Mouse (Mus musculus) lung, postnatal 10 days (tissue): ENCODE results near the gene Oas1c.
"Not testable (repeated sequence)": the region's sequence is repeated elsewhere in the genome, so short reads cannot be mapped to it uniquely, and the experiment has no call there.

Experiments
- DNase-seq: peaks from one replicate; pipeline ENCODE4 v3.0.0; 2021

Gene Oas1c

DNA sequence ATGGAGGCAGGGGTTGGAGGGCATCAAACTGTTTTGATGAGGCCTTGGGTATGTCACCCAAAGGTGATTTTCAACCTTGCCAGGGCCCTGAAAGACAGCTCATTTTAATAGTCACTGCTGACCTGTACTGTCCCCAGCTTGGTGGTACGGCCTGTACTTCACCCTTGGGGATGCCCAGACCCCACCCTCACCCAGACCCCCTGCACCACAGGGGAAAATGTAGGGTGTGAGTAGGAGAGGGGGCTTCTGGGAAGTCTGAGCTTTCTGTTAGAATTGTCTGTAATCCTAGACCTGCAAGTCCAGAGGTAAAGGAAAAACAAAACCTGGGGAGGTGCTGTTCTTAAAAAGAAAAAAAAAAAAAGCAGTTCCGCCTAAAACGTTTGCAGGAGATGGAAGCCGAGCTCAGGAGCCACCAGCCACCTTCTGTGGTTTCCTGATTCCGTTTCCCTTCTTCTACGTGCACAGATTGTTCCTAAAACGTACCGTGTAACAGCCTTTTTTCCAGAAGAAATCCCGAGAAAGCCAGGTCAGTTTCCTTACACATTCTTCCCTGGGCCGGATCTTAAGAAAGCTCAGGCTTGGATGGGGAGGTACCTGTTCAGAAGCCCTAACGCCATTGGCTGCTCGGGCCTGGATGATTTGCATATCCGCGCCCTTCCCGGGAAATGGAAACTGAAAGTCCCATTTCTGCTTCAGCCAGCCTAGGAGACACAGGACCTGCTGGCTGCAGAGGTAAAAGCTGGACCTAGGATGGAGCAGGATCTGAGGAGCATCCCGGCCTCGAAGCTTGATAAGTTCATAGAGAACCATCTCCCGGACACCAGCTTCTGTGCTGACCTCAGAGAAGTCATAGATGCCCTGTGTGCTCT is at the start of gene Oas1c:
Gene Oas1c, minus strand, starts transcription at position 564 of the 869 bp plus-strand sequence.
- DNase-seq = peak; percentile 92

DNA sequence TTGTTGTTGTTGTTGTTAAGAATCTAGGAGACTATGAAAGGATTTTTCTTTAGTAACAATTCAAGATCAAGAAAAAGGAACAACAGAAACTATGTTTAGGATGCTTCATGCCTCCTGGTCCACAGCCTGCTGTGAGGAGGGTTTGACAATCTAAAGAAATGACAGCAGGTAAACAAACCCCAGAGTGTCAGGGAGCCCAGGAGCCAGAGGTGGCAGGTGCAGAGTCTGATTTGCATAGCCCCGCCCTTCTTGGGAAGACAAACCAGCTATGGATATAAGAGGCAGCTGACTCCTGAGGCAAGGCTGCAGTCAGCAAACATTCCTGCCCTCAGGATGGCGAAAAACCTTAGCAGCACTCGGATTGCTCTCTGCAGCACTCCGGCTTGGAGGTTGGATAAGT is 48.8 kb upstream of the Oas1c start, which contains the start of gene Oas1h:
Gene Oas1h, plus strand, starts transcription at position 301 of the 400 bp plus-strand sequence.
- DNase-seq = no peak

DNA sequence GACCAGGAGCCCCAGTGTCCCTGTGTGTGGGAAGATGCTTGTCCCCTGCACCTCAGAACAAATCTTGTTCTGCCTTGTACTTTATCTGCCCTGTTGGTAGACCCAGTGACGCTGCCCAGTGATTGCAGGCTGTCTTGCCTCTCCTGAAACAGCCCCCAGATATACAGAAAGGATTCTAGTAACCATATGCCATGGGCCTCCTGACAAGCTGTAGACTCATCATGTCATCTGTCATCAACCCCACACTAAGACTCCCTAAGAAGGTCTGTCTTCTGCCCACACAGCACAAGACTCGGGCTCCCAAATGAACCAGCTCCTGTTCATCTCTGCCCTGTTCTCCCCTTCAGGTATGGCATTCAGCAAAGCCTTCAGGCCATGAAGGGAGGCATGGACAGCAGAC is 46.9 kb upstream of the Oas1c start:
- DNase-seq = no peak

DNA sequence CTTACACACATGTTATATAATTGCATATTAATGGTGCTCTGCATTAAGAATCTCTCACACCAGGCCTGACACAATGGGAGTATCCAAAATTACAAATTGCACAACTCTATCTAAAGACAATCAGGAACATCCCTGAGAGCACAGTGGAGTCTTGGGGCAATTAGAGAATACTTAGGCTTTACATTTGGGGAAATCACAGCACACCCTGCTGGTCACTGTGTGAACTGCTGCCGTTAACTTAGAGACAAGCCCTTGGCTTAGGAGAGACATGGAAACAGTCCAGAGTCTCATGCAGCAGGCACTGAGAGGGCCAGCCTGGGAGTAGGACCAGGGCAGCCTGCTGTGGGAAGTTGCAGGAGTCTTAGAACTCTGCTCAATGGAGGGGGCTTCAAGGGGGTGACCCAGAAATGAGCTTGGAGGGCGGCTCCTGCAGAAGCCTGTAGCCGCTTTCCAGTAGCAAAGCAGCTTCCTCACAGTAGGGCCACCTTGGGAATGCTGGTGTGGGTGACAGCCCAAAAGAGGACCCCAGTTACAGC is 37.4 kb upstream of the Oas1c start:
- DNase-seq = peak; percentile 53

DNA sequence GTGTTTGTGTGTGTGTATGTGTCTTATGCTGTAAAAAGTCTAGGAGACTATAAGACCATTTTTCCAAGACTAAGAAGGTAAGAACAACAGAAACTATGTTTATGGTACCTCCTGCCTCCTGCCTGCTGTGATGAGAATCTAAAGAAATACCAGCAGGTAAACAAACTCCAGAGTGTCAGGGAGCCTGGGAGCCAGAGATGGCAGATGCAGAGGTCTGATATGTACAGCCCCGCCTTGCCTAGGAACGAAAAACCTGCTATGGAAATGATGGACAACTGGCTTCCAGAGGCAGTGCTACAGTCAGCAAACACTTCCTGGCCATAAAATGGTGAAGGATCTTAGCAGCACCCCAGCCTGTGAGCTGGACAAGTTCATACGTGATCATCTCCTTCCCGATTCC is 34.8 kb upstream of the Oas1c start, which contains the start of gene Oas1f:
Gene Oas1f, plus strand, starts transcription at position 301 of the 400 bp plus-strand sequence.
- DNase-seq = no peak

DNA sequence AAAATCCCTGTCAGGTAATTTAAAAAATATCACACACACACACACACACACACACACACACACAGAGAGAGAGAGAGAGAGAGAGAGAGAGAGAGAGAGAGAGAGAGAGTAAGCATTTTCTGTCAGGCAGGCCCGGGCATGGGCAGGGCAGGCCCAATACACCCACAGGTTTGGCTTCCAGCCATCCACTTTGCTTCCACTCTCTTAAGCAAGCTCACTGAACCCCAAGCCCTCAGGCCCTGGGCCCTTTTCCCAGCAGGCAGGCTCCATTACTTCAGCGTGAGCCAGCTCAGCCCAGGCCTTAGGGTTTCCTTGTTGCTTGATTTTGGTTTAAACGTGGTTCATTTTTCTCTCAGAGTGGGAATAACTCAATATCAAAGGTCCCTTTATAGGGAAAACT is 32.4 kb upstream of the Oas1c start:
- peak; percentile 14 for DNase-seq

DNA sequence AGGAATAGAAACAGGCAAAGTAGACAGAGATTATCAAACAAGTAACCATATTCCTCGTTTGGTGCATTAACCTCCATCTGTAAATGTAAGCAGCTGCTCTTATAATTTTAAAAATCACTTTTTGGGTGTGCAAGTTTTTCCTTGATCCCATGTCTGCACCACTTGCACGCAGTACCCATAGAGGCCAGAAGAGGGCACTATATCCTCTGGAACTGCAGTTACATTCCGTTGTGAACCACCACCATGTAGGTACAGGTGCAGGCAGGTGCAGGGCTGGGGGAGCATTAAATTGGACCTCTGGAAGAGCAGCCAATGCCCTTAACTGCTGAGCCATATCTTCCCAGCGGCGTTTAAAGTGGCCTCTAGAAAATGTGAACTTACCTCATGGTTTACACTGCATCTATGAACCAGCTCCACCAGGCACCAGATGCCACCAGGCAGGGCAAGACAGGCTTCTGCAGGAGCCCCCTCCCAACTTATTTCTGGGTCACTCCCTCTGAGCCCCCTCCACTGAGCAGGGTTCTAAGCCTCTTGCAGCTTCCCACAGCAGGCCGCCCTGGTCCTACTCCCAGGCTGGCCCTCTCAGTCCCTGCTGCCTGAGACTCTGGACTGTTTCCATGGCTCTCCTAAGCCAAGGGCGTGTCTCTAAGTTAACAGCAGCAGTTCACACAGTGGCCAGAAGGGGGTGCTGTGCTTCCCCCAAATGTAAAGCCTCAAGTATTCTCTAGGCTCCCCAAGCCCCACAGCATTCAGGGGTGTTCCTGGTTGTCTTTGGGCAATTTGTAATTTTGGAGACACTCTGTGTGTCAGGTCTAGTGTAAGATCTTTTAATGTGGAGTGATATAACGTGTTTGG is 24.6 kb upstream of the Oas1c start:
- DNase-seq = peak; percentile 45

DNA sequence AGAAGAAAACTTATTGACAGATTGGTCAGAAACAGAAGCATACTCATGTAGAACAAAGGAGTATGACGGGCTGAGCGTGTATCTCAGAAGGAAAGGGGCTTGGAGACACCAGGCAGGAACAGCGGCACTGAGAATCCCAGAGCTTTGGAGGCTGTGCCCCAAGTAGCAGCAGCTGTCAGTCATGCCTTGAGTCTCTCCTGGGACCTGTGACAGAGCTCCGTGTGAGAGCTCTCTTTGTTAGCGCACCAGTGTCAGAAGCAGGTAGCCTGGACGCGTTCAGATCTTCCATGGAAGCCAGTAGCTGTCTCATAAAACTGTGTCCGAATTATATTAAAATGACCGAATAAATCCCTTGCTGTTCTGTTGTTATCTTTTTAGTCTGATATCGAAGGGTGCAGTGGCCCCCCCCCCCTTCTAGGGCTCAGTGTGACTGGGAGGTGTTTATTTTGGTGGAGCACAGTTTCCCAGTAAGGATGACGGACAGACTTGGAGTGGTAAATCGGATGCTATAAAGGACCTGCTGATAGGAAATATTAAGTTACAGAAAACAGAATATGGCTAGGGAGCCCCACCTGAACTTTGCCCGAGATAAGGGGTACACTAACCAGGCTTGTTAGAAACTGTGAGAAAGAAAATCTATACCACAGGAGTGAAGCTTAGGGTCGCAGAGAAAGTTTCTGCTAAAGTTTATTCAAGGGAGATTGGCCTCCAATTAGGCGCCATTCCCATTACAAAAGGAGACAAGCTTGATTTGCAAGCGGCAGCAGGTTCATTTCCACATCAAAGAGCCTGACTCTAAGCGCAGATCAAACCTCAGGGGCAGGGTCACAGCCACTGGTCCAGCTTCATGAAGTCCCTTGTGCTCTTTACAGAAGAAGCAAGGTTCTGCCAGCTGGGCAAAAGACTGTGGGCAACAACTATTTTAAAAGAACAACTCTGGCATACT is 21.3 kb upstream of the Oas1c start:
- no peak for DNase-seq

DNA sequence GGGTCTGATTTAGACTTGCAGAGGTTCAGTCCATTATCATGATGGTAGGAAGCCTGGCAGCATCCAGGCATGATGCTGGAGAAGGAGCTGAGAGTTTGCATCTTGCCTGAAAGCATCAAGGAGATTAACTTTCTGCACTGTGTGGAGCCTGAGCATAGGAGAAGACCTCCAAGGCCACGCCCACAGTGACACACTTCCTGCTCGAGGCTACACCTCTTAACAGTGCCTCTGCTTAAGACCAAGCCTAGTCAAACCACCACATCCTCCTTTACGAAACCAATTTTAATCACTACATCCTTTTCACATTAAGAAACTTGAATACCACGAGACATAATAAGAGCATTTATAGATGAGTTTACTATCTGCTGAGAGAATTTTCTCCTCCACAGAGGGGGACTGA is 18.7 kb upstream of the Oas1c start:
- no peak for DNase-seq

DNA sequence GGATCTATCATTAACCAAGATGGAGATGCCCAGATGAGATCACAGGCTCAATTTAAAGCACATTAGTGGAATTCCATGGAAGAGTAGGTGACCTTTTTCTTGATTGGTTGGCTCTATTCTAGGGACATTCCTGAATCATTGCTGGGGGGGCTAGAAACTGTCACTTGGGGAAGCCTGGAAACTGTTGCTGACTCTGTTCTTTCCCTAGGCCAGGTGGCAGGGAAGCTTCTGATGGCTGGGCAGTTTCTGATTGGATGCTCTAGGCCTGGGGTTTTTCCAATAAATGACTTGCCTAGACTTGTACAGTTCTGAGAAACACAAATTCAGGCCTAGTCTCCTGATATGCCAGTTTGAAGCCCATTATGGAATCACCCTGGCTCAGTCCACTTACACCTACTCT is 6.7 kb upstream of the Oas1c start:
- no peak for DNase-seq

DNA sequence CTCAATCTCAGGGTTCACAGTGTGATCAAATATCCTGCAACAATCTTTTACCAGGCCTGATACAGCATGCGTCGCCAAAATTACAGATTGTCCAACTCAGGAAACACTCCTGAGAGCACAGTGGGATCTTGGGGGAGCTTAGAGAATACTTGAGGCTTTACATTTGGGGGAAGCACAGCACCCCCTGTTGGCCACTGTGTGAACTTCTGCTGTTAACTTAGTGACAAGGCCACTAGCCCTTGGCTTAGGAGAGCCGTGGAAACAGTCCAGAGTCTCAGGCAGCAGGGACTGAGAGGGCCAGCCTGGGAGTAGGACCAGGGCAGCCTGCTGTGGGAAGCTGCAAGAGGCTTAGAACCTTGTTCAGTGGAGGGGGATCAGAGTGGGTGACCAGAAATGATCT is 3.6 kb upstream of the Oas1c start:
- DNase-seq = peak; percentile 29

DNA sequence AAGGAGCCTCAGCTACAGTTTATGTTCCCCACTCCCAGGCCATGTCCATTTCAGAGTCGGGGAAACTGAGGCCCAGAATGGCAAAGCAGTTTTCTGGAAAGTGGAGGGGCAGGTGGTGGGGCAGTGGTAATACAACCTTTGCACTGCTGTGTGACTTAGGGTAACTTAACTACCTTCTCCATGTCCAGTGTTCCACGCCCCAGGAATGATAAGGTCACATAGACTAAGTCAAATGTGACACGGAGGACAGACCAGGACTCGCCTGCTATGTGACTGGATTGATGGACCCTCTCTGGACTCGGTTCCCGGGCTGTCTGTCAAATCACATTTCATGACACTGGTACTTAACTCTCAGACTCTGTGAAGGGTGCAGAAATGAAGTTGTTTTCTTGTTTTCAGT is 709 bp upstream of the Oas1c start:
- DNase-seq = no peak

DNA sequence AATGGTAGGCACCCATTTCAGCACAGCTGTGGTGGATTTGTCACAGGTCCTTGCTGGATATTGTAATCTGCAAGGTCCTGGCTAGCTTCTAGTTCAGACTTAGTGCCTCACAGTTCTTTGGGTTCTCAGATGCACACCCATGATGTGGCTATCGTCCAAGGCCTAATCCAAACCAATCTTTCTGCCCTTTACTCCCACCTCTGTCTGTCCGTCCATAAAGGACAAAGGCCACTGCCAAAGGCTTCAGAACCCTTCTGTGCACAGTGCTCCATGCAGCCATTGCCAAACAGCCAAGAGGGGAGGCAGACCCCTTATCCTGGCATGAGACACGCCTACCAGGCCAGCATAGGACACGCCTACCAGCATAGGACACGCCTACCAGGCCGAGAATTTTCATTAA is 3.1 kb downstream of the Oas1c start:
- peak; percentile 9 for DNase-seq

DNA sequence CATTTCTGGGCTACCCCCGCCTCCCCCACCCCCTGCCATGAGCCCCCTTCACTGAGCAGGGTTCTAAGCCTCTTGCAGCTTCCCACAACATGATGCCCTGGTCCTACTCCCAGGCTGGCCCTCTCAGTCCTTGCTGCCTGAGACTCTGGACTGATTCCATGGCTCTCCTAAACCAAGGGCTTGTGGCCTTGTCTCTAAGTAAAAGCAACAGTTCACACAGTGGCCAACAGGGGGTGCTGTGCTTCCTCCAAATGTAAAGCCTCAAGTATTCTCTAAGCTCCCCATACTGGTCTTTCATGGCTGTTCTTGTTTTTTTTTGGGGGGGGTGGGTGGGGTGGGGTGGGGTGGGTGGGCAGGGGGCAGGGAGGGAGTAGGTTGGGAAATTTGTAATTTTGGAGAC is 5.9 kb downstream of the Oas1c start:
- DNase-seq = peak; percentile 57

DNA sequence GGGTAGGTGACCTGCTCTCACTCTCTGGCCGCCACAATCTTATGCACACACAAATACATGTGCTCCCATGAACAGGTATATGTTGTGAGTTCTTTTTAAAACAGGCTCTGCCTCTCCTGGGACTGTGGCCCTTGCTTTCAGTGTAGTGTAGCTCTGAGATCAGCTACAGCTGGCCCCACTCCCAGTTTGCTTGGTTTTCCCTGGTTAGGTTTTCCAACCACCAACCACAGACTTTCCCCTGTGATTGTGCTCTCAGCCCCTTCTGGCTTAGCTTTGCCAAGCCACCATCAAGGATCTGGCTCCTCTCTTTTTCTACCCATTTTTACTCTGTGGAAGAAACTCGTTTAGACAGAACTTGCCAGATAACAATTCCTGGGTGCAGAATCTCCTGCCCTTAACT is 8.7 kb downstream of the Oas1c start:
- no peak for DNase-seq

DNA sequence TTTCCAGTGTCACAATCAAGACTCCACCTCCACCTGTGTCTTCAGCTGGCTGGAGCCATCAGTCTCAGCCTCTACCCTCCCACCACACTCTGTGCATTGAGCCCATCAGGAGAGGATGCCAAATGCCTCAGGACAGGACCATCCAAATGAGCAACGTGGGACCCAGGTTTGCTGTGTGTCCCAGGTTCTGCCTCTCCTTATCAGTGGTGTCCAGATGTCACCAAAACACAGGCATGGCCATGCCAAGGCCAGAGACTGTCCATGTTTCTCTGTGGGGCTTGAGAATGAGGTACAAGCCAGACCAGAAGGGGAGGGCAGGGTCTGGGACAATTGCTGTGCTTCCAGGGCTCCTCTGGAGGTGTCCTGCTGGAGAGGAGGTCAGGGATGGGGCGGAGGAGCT is 13.4 kb downstream of the Oas1c start:
- DNase-seq = not testable (repeated sequence)

DNA sequence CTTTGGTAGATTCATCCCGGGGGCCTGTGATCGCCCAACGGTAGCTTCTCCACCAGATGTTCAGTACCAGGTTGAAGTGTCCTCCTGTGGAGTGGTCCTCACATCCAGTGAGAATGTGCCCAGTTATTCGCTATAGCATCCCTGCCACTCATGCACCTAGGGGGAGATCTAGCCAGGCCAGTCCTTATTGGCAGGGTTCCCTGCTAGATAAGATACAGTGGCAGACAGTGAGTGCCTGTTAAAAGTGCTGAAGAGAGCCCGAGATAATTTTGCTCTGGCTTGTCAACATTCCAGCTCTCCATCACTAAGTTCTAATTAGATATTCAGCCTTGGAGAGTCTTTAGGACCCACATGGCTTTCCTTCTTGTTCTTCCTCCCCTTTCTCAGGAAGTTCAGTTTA is 14.2 kb downstream of the Oas1c start:
- not testable (repeated sequence) for DNase-seq

DNA sequence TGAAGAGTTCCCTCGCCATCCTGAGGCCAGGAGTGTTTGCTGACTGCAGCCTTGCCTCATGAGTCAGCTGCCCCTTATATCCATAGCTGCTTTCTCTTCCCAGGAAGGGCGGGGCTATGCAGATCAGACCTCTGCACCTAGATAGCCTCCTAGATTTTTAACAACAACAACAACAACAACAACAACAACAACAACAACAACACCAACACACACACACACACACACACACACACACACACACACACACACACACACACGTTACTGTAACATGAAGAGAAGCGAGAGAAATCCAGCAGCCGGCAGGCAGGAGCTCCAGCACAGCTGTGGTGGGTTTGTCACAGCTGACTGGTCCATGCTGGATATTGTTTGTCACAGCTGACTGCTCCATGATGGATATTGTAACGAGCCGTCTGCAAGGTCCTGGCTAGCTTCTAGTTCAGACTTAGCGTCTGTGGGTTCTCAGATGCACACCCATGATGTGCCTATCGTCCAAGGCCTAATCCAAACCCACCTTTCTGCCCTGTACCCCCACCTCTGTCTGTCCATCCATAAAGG is 16.8 kb downstream of the Oas1c start, which contains the start of gene Oas1e:
Gene Oas1e, minus strand, starts transcription at position 51 of the 555 bp plus-strand sequence.
- DNase-seq = peak; percentile 40

DNA sequence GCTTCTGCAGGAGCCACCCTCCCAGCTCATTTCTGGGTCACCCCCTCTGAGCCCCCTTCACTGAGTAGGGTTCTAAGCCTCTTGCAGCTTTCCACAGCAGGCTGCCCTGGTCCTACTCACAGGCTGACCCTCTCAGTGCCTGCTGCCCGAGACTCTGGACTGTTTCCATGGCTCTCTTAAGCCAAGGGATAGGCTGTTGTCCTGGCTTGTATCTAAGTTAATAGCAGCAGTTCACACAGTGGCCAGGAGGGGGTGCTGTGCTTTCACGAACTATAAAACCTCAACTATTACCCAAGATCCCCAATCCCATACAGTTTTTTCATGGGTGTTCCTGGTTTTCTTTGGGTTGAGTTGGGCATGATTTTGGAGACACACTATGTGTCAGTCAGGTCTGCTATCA is 19.3 kb downstream of the Oas1c start:
- DNase-seq = peak; percentile 61

DNA sequence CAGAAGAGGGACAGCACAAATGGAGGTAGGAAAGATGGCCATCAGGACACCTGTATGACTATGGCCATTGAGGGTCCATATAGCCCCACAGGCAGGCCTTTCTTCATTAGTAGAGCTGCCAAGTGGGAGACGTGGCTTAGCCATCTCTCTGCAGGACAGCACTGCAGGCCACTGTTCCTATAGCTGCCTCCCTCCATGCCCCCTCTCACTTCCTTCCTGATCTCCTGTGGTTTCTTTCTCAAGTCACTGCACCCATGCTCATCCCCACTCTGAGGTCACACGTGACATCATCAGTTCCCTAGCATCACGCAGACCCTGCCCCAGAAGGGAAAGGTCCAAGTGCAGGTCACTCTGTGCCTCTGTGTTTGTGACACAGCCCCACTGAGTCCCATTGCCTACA is 25.3 kb downstream of the Oas1c start:
- DNase-seq = no peak

DNA sequence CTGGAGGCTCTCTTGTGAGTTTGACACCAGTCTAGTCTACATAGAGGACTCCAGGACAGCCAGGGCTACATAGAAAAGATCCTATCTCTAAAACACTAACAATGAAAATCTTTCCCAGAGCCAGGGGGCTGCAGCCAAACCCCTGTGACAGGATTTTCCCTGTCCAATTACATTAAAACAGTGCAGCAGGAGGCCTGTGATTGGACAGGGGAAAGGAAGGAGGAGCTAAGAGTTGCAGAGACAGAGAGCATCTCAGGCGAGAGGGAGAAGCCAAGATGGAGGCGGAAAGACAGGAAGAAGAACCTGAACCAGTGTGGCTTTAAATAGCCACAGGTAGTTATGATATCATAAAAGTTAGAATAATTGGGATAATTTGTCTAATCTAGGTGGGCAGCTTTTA is 29.9 kb downstream of the Oas1c start:
- DNase-seq = no peak

DNA sequence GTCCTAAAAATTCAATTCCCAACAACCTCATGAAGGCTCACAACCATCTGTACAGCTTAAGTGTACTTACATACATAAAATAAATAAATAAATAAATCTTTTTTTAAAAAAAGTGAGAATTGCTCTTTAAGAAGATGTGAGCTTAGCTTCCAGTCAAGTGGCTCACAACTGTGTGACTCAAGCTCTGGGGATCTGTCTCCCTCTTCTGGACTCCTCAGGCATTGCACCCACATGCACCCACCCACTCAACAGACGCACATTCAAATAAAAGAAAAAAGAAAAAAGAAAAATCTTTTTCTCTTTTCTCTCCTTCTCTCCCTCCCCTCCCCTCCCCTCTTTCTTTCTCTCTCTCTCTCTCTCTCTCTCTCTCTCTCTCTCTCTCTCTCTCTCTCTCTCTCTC is 30.7 kb downstream of the Oas1c start:
- DNase-seq = no peak
